Mouse (Mus musculus) monocyte, adult 5-6 weeks (primary cell): Measurements from ENCODE around the gene Nav3. TPM values are rescaled to one million over a fixed set of nuclear protein-coding genes. Genes with fewer than 3 reads are reported as not detected.

Experiments used
- ATAC-seq: fragments of 153-309, 156-312 bp; replicated peaks from 2 replicates; pipeline ENCODE4 v1.8.0; 2017; ENCODE audit warnings: mild to moderate bottlenecking; ENCODE audit not compliant: low TSS enrichment, insufficient number of reproducible peaks, severe bottlenecking, poor library complexity, low FRiP score
- total RNA-seq: library from RNA; stranded (forward); fragments of 200-1000, 200-491, 200-594 nt; gene quantifications from 3 replicates; pipeline ENCODE4 v1.2.3, GENCODE M21; 2017

Nav3 gene
- total RNA-seq, 1 experiment from 2014 or later: not detected

DNA sequence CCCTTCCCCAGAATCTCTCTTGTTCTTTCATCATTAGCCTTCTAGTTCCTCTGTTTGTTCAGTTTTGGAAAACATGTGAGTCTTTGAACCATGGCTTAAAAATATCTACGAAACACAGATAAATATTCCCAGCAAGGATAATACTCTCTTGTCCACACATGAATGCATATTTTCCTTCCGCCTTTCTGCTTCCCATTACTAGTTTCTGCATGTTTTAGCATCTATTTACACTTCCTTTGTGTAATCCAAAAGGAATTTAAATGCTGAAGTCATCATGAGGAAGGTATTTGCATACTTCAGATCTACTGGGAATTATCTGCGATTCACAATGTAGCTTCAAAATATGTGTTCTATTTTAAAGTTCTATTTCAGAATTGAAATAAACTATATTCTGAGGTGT lies 215.3 kb downstream of the Nav3 start:
- ATAC-seq: no peak

DNA sequence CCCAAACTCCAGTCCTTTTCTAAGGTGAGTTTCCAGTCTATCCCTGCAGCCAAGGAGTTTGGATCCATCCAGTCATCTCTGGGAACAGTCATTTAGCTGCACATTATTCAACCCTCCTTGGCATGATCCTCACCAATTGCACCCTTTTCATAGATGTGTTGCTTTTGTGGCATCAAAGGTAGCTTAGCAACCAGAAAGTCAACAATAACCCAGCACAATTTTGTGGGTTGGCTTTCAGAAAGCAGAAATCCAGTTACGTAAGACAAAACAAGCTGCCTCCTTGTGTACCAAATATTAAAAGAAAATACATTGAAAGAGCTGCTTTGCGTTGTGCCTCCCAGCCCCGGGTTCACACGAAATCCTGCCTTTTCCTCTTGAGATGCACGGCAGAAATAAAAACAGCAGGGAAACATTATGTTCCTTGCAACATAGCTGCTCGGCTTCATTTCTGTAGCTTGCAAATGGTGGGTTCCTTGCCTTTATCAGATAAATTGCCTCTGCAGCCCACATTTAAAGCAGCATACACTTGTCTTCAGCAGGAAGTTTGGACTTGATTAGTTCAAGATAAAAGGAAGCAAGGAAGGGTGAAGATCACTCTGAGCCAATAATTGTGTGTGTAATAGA lies 222.6 kb downstream of the Nav3 start:
- ATAC-seq: no peak

DNA sequence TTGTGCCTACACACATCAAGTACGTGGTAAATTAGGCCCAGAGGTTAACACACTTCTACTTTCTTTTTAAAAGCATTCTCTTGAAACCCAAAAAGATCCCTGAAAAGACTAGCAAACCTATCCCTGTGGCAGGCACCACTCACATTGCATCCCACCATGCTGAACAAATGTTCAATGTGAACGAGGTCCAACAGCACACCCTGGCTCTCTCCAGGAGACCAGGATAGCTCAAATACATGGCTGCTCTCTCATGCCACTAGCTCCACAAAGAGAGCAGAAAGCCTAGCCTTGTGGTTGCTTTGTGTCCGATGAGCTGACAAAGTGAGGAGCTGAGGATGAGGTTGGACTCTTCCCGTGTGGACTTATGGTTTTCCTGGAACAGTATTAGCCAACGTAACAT lies 249.6 kb downstream of the Nav3 start:
- no peak for ATAC-seq

- no peak for ATAC-seq
Observed at GRCm38 (mm10) chr10:110204121-110204697, 251.8 kb downstream of the Nav3 start.

- no peak for ATAC-seq
Observed at GRCm38 (mm10) chr10:110192881-110193280, 263.1 kb downstream of the Nav3 start.

- ATAC-seq: no peak
Observed at GRCm38 (mm10) chr10:110192026-110192805, 263.8 kb downstream of the Nav3 start.

GRCm38 (mm10) chr10:110186242-110186641 lies 269.8 kb downstream of the Nav3 start:
- ATAC-seq: no peak

DNA sequence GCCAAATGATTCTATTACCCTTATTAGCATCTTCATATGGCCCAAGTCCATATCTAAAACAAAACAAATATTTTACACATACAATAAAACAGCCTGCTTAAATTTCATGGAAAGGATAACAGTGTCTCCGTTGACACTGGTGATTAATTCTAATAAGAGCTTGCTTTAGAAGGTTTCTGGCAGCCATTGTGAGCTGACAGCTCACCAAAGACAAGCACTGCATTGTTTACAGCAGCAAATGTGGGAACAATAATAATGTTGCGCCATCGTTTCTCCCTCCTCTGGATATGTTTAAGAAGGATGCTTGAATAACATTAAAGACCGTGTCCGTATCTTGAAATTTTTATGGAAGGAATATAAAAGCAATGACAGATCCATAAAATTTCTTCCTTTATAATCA lies 280.1 kb downstream of the Nav3 start:
- no peak for ATAC-seq

GRCm38 (mm10) chr10:110169416-110169815 lies 286.6 kb downstream of the Nav3 start:
- ATAC-seq: no peak

- ATAC-seq: no peak
Observed at GRCm38 (mm10) chr10:110168892-110169291, 287.1 kb downstream of the Nav3 start.

GRCm38 (mm10) chr10:110162596-110162995 lies 293.4 kb downstream of the Nav3 start:
- ATAC-seq: no peak

DNA sequence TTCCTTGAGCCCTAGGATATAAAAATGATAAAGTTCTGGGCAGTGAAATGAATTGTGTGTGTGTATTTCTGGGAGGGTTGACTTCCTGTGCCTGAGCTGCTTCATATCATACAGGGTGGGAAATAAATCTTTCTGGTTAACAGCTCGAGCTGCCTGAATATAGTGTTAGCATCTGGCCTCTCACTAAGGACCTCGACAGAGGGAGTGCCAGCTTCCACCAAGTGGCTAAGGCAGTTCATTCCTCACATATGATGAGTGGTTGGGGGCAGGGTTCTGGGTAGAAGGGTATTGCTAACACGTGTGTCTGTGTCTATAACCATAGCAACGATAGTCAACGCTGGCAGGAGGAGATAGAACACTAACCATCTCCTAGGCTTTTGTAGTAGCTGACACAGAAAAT lies 295.1 kb downstream of the Nav3 start:
- no peak for ATAC-seq

- no peak for ATAC-seq
Observed at GRCm38 (mm10) chr10:110159548-110159947, 296.5 kb downstream of the Nav3 start.

DNA sequence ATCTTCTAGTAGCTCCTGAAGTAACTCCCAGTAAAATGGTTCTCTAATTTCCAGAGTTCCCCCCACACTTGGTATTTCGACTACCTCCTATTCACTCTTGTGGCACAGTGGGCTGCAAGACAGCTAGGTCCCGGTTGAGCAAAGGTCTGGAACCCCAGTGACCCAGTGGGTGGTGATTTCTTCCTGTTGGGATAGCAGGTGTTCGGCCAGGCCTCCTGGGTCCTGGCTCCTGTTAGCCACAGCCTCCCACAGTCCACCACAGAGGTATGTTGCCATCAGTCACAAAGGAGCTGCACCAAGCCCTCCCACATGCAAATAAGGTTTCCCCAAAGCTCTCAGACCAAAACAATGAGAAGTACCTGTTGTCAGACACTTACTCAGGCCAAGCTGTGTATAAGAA lies 297.9 kb downstream of the Nav3 start:
- no peak for ATAC-seq

GRCm38 (mm10) chr10:110156412-110156811 lies 299.6 kb downstream of the Nav3 start:
- ATAC-seq: no peak

DNA sequence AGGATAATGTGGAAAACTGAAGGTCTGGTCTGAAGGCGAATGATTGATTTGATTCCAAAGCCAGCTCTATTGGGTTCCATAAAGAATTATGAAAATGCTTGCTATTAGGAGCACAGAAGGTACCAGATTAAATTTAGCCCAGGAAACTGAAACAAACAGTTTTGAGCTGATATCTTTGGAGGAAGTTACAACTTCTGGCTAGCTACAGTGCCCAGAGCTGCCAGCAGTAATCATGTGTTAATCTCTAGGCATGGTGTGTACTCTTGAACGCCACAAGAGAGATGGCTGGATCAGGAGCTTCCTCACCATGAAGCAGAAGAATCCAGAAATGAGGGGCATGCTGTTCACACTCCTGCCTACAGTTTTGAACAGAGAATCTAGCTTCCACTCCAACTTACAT lies 300.5 kb downstream of the Nav3 start:
- ATAC-seq: no peak

DNA sequence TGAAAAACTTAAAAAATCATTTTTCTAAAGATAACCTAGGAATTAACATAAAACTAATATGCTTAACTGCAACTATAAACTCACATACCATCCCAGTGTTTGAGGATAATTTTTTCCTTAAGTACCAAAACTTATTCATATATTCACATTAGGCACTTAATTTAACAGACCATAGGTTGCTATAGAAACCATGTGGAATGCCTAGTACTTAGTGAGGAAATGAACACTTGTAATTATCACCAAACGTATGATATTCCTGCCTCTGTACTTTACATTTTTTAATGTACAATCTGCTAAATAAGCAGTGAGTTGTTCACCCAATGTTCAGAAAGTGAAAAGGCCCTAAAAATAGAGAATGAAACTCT lies 301.1 kb downstream of the Nav3 start:
- ATAC-seq: no peak

DNA sequence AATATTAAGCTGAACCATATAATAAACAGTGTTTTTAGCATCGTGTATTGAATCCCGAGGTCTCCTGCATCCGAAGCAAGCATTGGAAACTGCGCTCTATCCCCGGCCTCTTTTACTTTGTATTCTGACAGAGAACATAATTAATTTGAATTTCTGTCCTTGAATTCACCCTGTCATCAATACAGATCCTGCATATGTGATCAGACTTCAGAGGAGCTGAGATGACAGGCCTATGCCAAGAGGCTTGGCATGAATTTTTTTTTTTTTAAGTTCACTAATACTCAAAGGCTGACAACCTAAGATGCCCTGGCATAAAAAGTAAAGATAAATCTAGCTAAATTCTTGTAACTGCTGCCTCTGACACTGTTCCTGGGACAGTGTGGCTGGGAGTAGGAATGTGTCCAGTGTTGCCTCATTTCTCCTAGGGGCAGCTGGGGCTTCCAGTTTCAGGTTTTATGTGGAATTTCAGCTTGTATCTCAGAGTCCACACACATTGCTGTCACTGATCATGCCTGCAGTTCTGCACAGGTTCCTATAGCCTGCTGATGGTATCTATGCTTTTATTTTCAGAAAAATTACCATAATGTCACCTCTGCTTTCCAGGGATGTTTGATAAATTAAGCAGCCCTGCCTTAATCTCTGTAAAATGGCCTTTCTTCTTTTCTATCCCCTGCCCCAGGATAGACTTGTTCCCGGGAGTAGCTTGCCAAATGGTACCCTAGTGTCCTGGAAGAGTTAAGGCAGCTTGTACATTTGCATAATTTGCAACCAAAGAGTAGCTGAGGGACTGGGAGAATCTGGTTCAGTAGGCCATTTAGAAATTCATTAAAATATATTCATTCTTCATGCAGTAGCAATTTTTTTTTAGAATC lies 301.8 kb downstream of the Nav3 start:
- no peak for ATAC-seq

DNA sequence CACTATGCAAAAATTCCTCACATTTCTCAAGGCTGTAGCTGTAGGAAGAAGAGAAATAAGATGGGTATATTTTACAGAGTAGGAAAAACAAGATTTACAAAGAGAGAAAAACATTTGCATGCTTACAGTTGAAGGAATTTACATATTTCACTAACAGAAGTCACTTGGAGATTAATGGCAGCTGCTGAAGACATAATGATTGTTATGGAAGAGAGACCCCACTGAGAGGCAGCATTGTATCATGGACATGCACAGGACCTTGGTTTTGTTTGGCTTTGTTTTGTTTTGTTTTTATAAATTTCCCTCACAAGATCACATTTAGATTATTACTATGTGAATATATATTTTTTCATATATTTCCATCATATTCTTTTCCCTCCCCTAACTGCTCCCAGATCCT lies 335.4 kb downstream of the Nav3 start:
- ATAC-seq: no peak
